Mouse (Mus musculus) cerebral cortex, adult 2 months (tissue): Measurements from ENCODE around the gene Irak2.

ENCODE experiments used
- WGBS: fragments of 180-500 bp; shearing (Covaris S2); methylation state at CpG from one replicate; pipeline ENCODE4 v1.1.7; 2018; 5-methylcytosine and 5-hydroxymethylcytosine counted together

Gene Irak2

DNA sequence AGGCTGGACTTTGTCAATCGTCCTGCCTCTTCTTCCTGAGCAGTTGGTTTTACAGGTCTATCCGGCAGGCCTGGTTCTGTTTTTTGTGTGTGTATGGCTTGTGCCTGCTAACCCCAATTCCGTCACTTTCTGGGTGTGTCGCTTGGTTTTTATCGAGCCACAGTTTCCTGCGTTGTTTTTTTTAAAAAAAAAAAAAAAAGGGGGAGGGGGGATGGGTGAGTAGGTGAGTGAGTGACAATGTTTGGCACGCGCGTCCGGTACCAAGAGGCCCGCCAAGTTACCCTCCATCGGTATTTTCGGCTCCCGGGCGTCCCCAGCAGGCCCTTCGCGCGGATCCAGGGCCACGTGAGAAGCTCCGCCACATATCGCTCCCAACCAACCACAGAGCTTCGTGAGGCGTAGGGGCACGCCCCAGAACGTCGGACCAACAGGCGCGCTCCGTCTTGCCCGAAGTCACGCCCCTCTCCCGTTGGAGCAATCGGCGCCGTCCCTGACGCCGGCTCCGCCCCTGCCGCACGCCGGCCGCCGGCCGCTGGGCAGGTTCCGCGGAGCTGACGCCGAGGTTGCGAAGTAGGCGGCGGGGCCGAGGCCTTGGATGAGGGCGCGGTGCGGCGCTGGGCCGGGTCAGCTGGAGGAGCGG lies 58.4 kb downstream of the Irak2 start, which contains the start of gene Tatdn2:
TSS of gene Tatdn2 (plus strand) at position 469 of the 640 bp plus-strand sequence.
- under 1% methylated on average over 58 of the region's 58 CpGs for WGBS

DNA sequence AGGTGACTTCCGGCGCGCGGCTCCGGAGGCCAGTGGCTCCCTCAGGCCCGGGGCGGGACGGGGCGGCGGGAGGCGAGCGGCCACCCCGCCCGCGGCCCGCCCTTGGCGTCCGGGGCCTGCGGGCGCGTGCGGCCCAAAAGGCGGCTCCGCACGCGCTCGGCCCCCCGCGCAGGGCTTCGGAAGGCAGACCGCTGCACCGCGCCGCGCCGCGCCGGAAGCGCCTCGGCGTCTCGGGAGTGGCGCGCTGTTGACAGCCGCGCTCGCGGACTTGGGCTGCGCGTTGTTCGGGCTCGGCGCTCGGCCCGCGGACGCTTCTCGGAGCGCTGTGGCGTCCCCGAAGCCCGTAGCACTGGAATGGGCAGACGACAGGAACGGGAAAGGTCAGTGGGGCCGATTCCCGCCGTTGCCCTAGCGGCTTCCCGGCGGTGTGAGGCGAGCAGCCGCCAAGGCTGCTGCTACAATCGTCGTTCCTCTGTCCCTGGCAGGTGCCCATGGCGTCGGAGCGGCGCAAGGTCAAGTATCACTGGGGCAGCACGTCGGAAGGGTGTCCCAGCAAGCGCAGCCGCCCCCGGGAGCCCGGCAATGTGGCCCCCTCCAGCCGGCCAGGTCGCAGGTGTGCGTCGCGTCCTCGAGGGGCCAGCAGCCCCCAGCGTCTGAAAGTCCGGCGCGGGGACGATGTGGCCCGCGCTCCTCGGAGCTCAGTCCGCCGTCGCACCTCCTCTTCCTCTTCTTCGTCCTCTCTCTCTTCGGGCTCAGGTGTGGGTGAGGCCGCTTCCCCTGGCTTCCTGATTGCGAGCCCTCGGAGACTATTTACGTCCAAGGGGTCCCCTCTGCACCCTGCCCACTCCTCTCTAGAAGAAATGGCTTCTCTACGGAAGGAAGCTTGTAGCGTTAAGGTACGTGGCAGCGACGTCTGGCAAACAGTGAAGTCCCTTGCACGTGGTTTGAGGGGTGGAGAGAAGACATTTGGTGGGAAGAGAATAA lies 59.2 kb downstream of the Irak2 start:
- 1% methylated on average over 81 of the region's 113 CpGs for WGBS

DNA sequence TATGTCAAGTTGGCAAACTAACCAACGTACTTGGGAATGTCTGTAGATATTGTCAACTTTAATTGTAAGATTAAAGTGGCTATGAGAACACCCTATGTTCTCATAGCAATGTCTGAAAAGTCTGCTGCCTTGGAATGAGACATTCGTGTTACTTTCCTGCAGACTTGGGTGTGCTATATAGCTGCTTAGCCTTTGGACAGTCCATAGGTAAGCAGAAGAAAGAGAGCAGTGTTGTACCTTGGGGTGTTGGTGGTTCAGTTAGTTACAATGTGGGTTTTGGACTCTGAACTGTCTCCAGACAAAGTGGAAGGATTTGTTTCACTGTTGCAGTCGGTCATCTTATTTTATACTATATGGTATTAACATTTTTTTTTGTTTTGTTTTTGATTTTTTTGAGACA lies 74.5 kb downstream of the Irak2 start:
- 89% methylated on average over 3 of the region's 3 CpGs for WGBS

DNA sequence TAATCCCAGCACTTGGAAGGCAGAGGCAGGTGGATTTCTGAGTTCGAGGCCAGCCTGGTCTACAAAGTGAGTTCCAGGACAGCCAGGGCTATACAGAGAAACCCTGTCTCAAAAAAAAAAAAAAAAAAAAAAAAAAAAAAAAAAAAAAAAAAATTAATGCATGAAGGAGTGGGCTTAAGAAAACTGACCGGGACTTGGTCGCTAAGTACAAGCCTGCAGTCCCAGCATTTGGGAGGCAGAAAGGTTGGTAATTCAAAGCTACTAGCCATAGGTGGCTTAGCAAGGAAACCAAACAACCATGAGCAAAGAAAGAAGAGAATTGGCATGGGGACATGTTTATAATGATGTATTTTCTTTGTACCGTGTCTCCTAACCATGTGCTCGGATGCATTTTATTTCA lies 75.1 kb downstream of the Irak2 start:
- WGBS, result 77% methylated on average over 5 of the region's 5 CpGs

DNA sequence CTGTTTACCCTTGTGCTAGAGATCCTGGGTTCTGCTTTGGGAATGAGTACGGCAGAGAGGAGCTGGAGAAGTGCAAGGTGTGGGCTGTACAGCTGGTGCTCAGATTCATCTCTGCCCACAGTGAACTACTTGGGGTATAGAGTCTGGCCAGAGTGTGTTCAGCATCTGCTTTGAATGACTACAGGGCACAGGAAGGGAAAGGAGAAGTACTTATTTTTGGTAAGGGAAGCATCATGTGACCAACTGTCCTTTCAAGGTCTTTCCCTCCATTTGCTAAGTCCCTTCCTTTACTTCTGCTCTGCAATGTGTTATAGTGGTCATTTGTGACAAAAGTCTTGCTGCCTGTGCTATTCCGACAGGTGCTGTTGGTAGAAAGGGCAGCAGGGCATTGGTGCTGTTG lies 76.0 kb downstream of the Irak2 start:
- WGBS, result 61% methylated on average over 2 of the region's 2 CpGs

DNA sequence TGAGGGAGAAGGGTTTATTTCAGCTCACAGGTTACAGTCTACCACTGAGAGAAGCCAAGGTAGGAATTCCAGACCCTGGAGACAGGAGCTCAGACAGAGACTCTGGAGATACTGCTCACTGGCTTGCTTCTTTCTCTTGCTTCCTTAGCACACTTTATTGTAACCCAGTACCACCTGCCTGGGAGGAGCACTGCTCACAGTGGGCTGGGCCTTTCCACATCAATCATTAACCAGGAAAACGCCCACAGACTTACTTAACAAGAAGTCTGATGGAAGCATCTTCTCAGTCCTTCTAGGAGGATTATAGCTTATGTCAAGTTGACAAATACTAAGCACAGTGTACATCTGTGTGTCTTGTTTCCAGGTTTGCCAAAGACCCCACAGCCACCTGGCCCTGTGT lies 76.5 kb downstream of the Irak2 start:
- 85% methylated on average over 1 of the region's 1 CpGs for WGBS

DNA sequence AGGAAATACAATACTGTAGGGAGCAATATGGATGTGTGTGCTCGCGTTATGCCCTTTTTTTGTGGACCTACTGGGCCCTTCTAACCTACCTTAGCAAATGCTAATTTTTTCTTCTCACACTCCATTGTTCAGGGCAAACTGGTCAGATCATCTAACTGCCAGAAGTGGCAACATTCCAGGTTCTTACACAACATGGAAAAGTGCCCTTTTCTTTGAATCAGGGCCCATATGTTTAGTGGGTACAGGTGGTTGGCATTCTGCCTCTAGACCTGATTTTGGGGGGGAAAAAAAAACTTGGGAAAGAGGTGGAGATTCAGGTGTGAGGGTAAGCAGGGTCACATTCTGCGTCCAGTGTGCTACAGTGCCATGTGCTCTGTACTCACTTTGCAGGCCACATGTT lies 79.3 kb downstream of the Irak2 start:
- WGBS, result 70% methylated on average over 3 of the region's 3 CpGs

DNA sequence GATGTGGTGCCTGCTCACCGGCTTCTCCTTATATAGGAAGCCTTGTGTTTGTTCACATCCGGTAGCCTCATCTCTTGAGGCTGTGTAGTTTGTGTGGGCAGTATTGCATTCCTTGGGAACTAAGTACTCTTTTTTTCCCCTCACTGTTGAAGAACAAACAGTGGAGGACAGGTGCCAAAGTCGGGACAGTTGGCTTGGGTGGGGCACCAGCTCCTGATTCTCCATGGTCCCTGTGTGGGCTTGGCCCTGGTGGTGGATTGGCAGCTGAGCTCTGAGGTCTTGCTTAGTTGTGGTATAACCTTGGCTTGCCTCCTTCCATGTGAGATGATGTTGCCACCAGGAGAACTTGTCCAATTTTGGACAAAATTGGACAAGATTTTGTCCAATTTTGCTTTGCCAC lies 81.6 kb downstream of the Irak2 start, which contains the start of gene Ghrl:
TSS of gene Ghrl (minus strand) at position 3 of the 400 bp plus-strand sequence.
- WGBS, result 76% methylated on average over 3 of the region's 3 CpGs

DNA sequence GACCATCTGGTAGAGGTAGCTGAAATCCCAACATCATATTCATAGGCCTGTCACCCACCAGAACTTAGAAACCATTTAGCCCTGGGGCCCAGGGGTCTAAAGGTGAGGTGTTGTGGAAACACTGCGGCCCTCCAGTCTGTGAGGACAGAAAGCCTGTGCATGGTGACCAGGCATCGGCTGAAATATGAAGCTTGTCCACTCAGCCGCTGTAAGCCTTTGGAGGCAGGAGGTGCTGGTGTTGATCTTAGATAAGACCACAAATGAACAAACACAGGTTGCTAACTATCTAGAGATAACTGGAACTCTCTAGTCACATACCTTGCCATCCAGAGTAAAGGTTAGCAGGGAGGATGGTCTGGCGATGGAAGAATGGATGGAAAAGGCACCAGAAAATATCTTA lies 82.8 kb downstream of the Irak2 start:
- WGBS, result 94% methylated on average over 4 of the region's 4 CpGs

DNA sequence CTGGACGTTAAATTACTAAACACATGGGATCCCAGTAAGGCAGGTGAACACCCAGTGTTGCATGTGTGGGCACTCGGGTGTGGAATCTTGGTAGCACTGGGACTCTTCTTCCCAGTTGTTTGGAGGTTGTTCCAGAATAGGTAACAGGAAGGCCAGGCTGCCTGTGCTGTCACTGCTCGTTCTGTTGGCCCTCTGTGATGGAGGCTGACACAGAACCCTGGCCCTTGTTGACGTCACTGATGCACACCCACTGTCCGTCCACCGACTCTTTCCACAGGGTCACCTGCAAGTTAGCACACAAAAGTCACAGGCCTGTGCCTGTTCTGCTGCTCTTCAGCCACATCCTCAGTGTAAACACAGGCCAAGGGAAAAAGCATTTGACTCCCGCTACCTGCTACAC lies 89.9 kb downstream of the Irak2 start:
- 77% methylated on average over 7 of the region's 7 CpGs for WGBS

DNA sequence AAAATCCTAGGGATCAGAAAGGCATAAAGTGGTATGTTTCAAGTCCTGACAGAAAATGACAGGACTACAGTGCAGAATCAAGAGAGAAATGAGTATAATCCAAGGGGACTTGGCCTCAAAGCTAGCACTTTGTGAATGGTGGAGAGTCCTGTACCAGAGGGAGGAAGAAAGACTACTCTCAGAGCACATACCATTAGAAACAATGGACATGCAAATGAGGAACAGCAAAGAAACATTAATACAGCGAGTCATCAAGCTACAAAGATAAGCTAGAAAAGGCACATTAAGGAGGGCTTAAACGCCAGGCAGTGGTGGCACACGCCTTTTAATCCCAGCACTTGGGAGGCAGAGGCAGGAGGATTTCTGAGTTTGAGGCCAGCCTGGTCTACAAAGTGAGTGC lies 93.0 kb downstream of the Irak2 start:
- WGBS, result 86% methylated on average over 3 of the region's 3 CpGs

DNA sequence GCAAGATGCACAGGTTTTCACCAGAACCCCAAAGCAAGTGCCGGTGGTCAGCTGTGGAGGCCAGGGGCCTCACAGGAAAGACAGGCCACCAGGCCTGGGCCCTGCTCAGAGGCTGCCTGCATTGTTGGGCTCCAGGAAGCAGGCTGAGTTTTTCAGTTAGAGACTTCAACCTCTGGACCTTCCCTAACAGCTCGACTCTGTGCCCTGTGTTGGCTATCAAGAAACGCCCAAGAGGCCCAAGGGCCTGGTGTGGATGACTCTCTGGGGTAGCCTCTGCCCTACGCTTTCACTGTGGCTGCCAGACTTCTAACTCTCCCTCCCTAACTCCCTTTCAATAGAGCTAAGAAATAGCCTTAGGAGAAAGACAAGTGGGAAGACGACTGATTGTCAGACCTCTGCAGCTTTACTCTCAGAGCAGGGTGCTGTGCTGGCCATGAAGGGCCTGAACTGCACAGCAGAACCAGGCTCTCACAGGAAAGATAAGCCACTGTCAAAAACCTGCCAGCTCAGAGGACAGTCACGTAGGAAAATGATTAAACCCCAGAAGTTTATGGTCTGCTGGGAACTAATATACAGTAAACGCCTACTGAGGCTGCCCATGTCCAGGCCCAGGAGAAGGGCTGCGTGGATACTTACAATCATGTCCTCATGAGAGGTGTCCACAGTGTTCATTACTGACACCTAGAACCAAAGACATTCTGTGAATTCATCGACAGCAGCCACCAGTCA lies 99.2 kb downstream of the Irak2 start:
- WGBS, result 91% methylated on average over 9 of the region's 9 CpGs

DNA sequence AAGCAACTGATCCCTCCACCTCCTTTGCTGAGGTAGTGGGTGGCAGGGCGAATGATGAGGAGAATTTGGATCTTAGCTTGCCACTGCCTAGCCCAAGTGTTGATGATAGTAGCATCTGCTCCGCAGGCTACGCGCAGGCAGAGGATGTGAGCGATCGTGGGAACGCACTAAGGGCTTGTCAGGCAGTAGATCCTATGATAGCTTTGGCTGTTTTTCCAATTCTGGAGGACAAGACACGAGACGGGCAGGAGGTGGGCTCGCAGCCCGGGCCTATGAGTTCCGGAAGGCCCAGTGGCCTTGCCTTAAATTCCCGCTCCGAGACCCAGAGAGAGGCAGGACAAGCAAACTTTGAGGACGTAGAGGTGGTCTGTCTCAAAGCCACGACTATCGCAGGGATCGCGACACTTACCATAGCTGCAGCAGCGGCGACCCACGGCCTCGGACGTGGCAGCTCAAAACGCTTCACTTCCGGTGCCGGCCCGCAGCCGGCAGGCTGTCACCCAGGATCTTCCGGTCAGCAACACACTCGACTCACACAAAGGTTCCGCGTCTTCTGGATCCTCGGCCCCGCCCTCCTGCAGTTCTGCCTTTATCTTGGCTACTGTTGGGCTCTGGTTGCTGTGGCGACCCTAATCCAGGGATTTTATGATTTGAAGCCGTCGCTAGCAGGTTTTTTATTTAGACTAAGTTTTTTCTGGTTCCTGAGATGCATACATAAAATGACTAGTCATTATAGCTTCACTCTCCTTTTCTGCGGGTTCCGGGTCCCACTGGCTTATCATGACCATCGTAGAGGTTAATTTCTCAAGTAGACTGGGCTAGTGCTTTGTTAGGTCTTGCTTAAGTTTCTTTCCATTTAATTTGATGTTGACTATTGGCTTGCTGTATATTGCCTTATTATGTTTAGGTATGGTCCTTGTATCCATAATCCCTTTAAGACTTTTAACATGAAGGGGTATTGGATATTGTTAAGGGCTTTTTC lies 102.3 kb downstream of the Irak2 start, which contains the start of gene Sec13:
TSS of gene Sec13 (minus strand) at position 508 of the 982 bp plus-strand sequence.
- WGBS, result 4% methylated on average over 41 of the region's 41 CpGs

DNA sequence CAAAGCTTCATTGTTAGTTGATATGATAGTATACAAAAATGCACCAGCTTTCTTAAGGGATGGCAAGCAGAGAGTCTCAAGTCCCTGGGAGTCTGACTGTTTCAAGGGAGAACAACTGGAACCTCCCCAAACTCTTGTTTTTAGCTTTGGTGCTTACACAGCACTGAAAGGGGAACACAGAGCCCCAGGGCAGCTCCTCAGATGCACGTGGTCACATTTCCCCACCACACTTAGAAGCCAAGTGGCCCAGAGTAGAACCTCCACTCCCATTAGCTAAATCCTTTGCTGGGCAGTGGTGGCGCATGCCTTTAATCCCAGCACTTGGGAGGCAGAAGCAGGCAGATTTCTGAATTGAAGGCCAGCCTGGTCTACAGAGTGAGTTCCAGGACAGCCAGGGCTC lies 103.2 kb downstream of the Irak2 start:
- WGBS, result 60% methylated on average over 2 of the region's 2 CpGs

DNA sequence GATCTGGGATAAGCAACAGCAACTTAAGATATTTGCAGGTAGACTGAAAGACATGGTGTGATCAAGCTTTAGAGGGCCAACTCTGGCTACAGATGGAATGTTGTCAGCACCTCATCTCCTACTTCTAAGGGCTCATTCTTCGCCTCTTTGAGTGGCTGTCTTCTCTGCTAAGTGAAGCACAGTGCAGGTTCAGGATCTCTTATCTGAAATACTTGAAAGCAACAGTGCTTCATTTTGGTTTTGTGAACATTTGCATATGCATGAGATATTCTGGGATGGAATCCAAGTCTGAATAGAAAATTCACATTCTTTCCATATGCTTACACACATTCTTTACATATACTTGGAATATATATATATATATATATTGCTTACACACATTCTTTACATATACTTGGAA lies 104.1 kb downstream of the Irak2 start:
- 51% methylated on average over 1 of the region's 1 CpGs for WGBS

DNA sequence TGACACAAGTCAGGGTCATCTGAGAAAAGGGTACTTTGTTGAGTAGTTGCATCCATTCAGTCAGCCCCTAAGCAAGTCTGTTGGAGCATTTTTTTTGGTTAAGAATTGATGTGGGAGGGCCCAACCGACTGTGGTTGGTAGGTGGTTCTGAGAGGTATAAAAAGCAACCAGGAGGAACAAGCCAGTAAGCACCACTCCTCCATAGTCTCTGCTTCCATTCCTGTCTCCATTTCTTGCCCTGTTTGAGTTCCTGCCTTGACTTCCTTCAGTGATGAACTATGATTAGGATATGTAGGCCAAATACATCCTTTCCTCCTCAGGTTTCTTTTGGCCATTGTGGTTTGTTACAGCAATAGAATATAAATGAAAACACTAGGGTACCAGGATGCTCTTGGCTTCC lies 104.8 kb downstream of the Irak2 start:
- 22% methylated on average over 1 of the region's 1 CpGs for WGBS
